Mouse (Mus musculus) brown adipose tissue, adult 24 weeks (tissue): Measurements from ENCODE around the gene Esrra. TPM values are rescaled to one million over a fixed set of nuclear protein-coding genes. Genes with fewer than 3 reads are reported as not detected.
"Not testable (repeated sequence)": the region's sequence is repeated elsewhere in the genome, so short reads cannot be mapped to it uniquely, and the experiment has no call there.

Experiments
- H3K27ac ChIP-seq: fragments of 200-500 bp; replicated peaks from 2 replicates; pipeline ENCODE4 v1.5.1; 2012; ENCODE audit warnings: low read depth, mild to moderate bottlenecking, low read length
- H3K4me1 ChIP-seq: fragments of 200-500 bp; 2 replicates; pipeline ENCODE4 v1.6.1; 2012; ENCODE audit warnings: low read length, mixed read lengths; ENCODE audit not compliant: control insufficient read depth, insufficient read depth, insufficient read length
- H3K4me3 ChIP-seq: fragments of 200-500 bp; 2 replicates; pipeline ENCODE4 v1.5.1; 2012; ENCODE audit warnings: low read depth, mild to moderate bottlenecking, low read length, moderate library complexity; ENCODE audit not compliant: insufficient read depth
- polyA plus RNA-seq: library from polyadenylated mRNA; stranded (reverse); fragments of >200 nt; gene quantifications from 2 replicates; pipeline ENCODE4 v1.2.4, GENCODE M21; 2012; ENCODE audit not compliant: missing spikeins, insufficient read depth, insufficient read length

Gene Esrra
- polyA plus RNA-seq, 1 experiment = 86.4 TPM

- Histone ChIP-seq H3K4me1 (peaks cover 3% of the 10 kb centered on the region; the same call in 1 of the 2 replicates), H3K27ac (no peak overlapping the region), H3K4me3 (no peak overlapping the region)
Measured at GRCm38 (mm10) chr19:6919431-6919830, 2.2 kb downstream of the Esrra start.

- no peak overlapping the region for H3K4me3 ChIP-seq
- H3K27ac ChIP-seq = no peak overlapping the region
- H3K4me1 ChIP-seq = peaks cover 3% of the 10 kb centered on the region; the same call in 1 of the 2 replicates
Measured at GRCm38 (mm10) chr19:6918321-6918720, 3.3 kb downstream of the Esrra start.

- no peak overlapping the region; the same call in 1 of the 2 replicates for H3K27ac ChIP-seq
- H3K4me3 ChIP-seq = no peak overlapping the region
- H3K4me1 ChIP-seq = peaks cover 3% of the 10 kb centered on the region; the same call in 1 of the 2 replicates
Measured at GRCm38 (mm10) chr19:6916496-6916895, 5.1 kb downstream of the Esrra start.

- H3K4me3 ChIP-seq = no peak overlapping the region
- no peak overlapping the region for H3K27ac ChIP-seq
- H3K4me1 ChIP-seq = peaks cover 3% of the 10 kb centered on the region; the same call in 1 of the 2 replicates
Measured at GRCm38 (mm10) chr19:6915276-6915675, 6.3 kb downstream of the Esrra start.

GRCm38 (mm10) chr19:6914540-6914939 lies 7.1 kb downstream of the Esrra start:
- Histone ChIP-seq H3K4me3 (no peak overlapping the region), H3K4me1 (no peaks in the 10 kb centered on the region; the same call in 1 of the 2 replicates), H3K27ac (no peak overlapping the region)

- Histone ChIP-seq H3K27ac (no peak overlapping the region), H3K4me3 (no peak overlapping the region), H3K4me1 (no peaks in the 10 kb centered on the region; the same call in 1 of the 2 replicates)
Measured at GRCm38 (mm10) chr19:6913991-6914390, 7.6 kb downstream of the Esrra start.

- no peak overlapping the region for H3K27ac ChIP-seq
- H3K4me3 ChIP-seq = no peak overlapping the region
- H3K4me1 ChIP-seq = peaks cover 2% of the 10 kb centered on the region; the same call in 1 of the 2 replicates
Measured at GRCm38 (mm10) chr19:6913036-6913435, 8.6 kb downstream of the Esrra start.

- H3K4me3 ChIP-seq = no peak overlapping the region
- H3K4me1 ChIP-seq = peaks cover 5% of the 10 kb centered on the region; the same call in 1 of the 2 replicates
- H3K27ac ChIP-seq = no peak overlapping the region
Measured at GRCm38 (mm10) chr19:6912205-6912970, 9.2 kb downstream of the Esrra start.

- no peak overlapping the region for H3K27ac ChIP-seq
- peaks cover 5% of the 10 kb centered on the region; the same call in 1 of the 2 replicates for H3K4me1 ChIP-seq
- H3K4me3 ChIP-seq = peak overlapping the region; percentile 22; the same call in 1 of the 2 replicates
Measured at GRCm38 (mm10) chr19:6911101-6912074, 10.2 kb downstream of the Esrra start.

GRCm38 (mm10) chr19:6910306-6910705 lies 11.3 kb downstream of the Esrra start:
- H3K4me3 ChIP-seq = peak overlapping the region; percentile 66
- peak overlapping the region; percentile 97 for H3K27ac ChIP-seq
- H3K4me1 ChIP-seq = not testable (repeated sequence)

- Histone ChIP-seq H3K27ac (peak within 1 kb of the TSS; percentile 97), H3K4me3 (peak within 1 kb of the TSS; percentile 66), H3K4me1 (peaks cover 5% of the 10 kb centered on the region; the same call in 1 of the 2 replicates)
Measured at GRCm38 (mm10) chr19:6909507-6910289, 11.9 kb downstream of the Esrra start, which contains the start of the genes Trmt112 and Prdx5. Gene Trmt112, plus strand, starts transcription at chr19:6909698. Gene Prdx5, minus strand, starts transcription at chr19:6910106.

- Histone ChIP-seq H3K4me1 (peaks cover 5% of the 10 kb centered on the region; the same call in 1 of the 2 replicates), H3K27ac (peak overlapping the region; percentile 69), H3K4me3 (peak overlapping the region; percentile 66)
Measured at GRCm38 (mm10) chr19:6909021-6909420, 12.6 kb downstream of the Esrra start.

- peaks cover 5% of the 10 kb centered on the region; the same call in 1 of the 2 replicates for H3K4me1 ChIP-seq
- 0 out of 2 replicates have a peak overlapping the region, but pooled peaks have one; percentile 26 for H3K27ac ChIP-seq
- peak overlapping the region; percentile 66 for H3K4me3 ChIP-seq
Measured at GRCm38 (mm10) chr19:6907811-6908540, 13.6 kb downstream of the Esrra start.

- Histone ChIP-seq H3K4me1 (peaks cover 5% of the 10 kb centered on the region; the same call in 1 of the 2 replicates), H3K4me3 (no peak overlapping the region), H3K27ac (no peak overlapping the region)
Measured at GRCm38 (mm10) chr19:6907094-6907493, 14.5 kb downstream of the Esrra start.
